Mouse (Mus musculus) thymus, adult 2 months (tissue): ENCODE measurements at regions not wholly inside any gene's neighbourhood (a gene's known extent, or its start where the extent isn't known, plus 50 kb on each side); places are given as distances from the start of the nearest gene placed in this dataset.

ENCODE experiments used
- CTCF ChIP-seq: fragments of 200-500 bp; IDR thresholded peaks from 2 replicates; pipeline ENCODE4 v1.5.1; 2012; ENCODE audit warnings: mild to moderate bottlenecking, control low read depth, low read length, moderate library complexity, borderline replicate concordance; ENCODE audit not compliant: control insufficient read depth, poor library complexity, insufficient read depth; ENCODE audit errors: extremely low read depth
- POLR2A ChIP-seq: fragments of 200-500 bp; IDR thresholded peaks from 2 replicates; pipeline ENCODE4 v1.6.1; 2012; ENCODE audit warnings: mild to moderate bottlenecking, low read length, control low read depth, moderate library complexity; ENCODE audit not compliant: control insufficient read depth, poor library complexity, insufficient read depth; ENCODE audit errors: extremely low read depth

DNA sequence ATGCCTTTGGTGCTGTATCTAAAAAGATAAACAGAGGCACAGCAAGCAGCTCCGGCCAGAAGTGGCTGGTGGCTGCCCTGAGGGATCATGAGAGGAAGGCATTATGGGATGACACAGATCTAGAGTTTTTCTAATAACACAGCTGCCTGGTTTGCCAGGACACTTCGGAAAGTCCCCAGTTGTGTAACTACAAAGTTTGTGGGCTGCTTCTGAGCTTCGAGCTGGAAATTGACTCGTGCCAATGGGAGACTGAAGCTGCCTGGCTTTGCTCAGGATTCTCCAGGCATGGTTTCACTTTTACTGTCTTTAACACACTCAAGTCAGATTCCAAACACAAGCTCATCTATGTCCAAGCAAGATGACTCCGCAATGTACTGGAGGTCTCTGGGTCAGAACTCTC lies 65.2 kb downstream of the Dact2 start:
- no peak for TF ChIP-seq POLR2A
- no peak for TF ChIP-seq CTCF
